Mouse (Mus musculus) ES-Bruce4 (cell line): ENCODE data around the gene Cpeb4.

ENCODE experiments used
- CTCF ChIP-seq: IDR thresholded peaks from one replicate; pipeline ENCODE4 v1.8.1; 2011; ENCODE audit warnings: low read depth, low read length
- POLR2A ChIP-seq: IDR thresholded peaks from one replicate; pipeline ENCODE4 v1.8.1; 2011; ENCODE audit warnings: low read length; ENCODE audit not compliant: insufficient read depth

- TF ChIP-seq CTCF = no peak
- no peak for TF ChIP-seq POLR2A
Measured at GRCm38 (mm10) chr11:31960071-31960470, 88.1 kb downstream of the Cpeb4 start.
